Mouse (Mus musculus) thymus, postnatal 36 days (tissue): Measurements from ENCODE around the gene Cep95.
"Not testable (repeated sequence)": the region's sequence is repeated elsewhere in the genome, so short reads cannot be mapped to it uniquely, and the experiment has no call there.

Experiments used
- DNase-seq, 2 experiments: peaks; one replicate each; pipeline ENCODE4 v3.0.0; 2022; ENCODE audit warnings: mixed read lengths in 2 of 2

Gene Cep95

GRCm38 (mm10) chr11:106788775-106789459, at the start of gene Cep95, which contains the start of gene Ddx5:
Gene Cep95 (plus strand): TSS chr11:106789252.
Gene Ddx5 (minus strand): TSS chr11:106789185.
- DNase-seq: peak; percentile 98 to 99

- not testable (repeated sequence) for DNase-seq
Observed at GRCm38 (mm10) chr11:106740724-106741123, 48.3 kb upstream of the Cep95 start.

- DNase-seq: no peak
Observed at GRCm38 (mm10) chr11:106741232-106741631, 47.8 kb upstream of the Cep95 start.

GRCm38 (mm10) chr11:106741826-106742225, 47.2 kb upstream of the Cep95 start:
- DNase-seq: no peak

GRCm38 (mm10) chr11:106742388-106742841, 46.6 kb upstream of the Cep95 start:
- no peak for DNase-seq

GRCm38 (mm10) chr11:106744949-106745348, 44.1 kb upstream of the Cep95 start:
- DNase-seq: no peak

GRCm38 (mm10) chr11:106749557-106750120, 39.4 kb upstream of the Cep95 start:
- DNase-seq: not testable (repeated sequence)

GRCm38 (mm10) chr11:106750121-106750751, 38.8 kb upstream of the Cep95 start, which contains the start of gene Pecam1:
Gene Pecam1 (minus strand): TSS chr11:106750628.
- peak; percentile 57 to 72 for DNase-seq

GRCm38 (mm10) chr11:106751039-106752018, 37.7 kb upstream of the Cep95 start, which contains the start of gene Milr1:
Gene Milr1 (plus strand): TSS chr11:106751226.
- peak in 1 of 2 experiments; percentile 22 for DNase-seq

GRCm38 (mm10) chr11:106752103-106752502, 36.9 kb upstream of the Cep95 start:
- DNase-seq: peak; percentile 61 to 67

GRCm38 (mm10) chr11:106753314-106753713, 35.7 kb upstream of the Cep95 start:
- no peak for DNase-seq

- no peak for DNase-seq
Observed at GRCm38 (mm10) chr11:106755583-106755982, 33.5 kb upstream of the Cep95 start.

- no peak for DNase-seq
Observed at GRCm38 (mm10) chr11:106759028-106759427, 30.0 kb upstream of the Cep95 start.

- DNase-seq: no peak
Observed at GRCm38 (mm10) chr11:106760511-106760910, 28.5 kb upstream of the Cep95 start.

- DNase-seq: peak; percentile 43 to 58
Observed at GRCm38 (mm10) chr11:106762139-106762799, 26.8 kb upstream of the Cep95 start.

GRCm38 (mm10) chr11:106762800-106763185, 26.3 kb upstream of the Cep95 start:
- no peak for DNase-seq

GRCm38 (mm10) chr11:106766611-106767162, 22.4 kb upstream of the Cep95 start:
- no peak for DNase-seq

GRCm38 (mm10) chr11:106767516-106767915, 21.5 kb upstream of the Cep95 start:
- DNase-seq: no peak

- DNase-seq: peak; percentile 50 to 58
Observed at GRCm38 (mm10) chr11:106770195-106770974, 18.7 kb upstream of the Cep95 start.

- DNase-seq: no peak
Observed at GRCm38 (mm10) chr11:106773061-106773460, 16.0 kb upstream of the Cep95 start.

- DNase-seq: no peak
Observed at GRCm38 (mm10) chr11:106776960-106777359, 12.1 kb upstream of the Cep95 start.
